Mouse (Mus musculus) liver, embryonic 16.5 days (tissue): ENCODE data around the gene Tomm34. TPM values are rescaled to one million over a fixed set of nuclear protein-coding genes. Genes with fewer than 3 reads are reported as not detected.

ENCODE experiments used
- ATAC-seq: fragments of 200-750 bp; cut with Nextera tagmentation; 2 replicates; pipeline ENCODE4 v1.8.0; 2017; ENCODE audit warnings: low read depth, mild to moderate bottlenecking, moderate number of reproducible peaks, moderate library complexity
- H3K27ac ChIP-seq: fragments of 300-500 bp; sonication (generic); 2 replicates; pipeline ENCODE4 v1.5.1; 2014; ENCODE audit warnings: mild to moderate bottlenecking, low read length
- H3K27me3 ChIP-seq: fragments of 300-500 bp; sonication (generic); 2 replicates; pipeline ENCODE4 v1.6.1; 2014; ENCODE audit warnings: low read depth, low read length, mixed read lengths; ENCODE audit not compliant: control insufficient read depth, insufficient read depth
- H3K36me3 ChIP-seq: fragments of 300-500 bp; sonication (generic); 2 replicates; pipeline ENCODE4 v1.6.1; 2014; ENCODE audit warnings: mild to moderate bottlenecking; ENCODE audit not compliant: control insufficient read depth, insufficient read depth
- H3K4me1 ChIP-seq: fragments of 300-500 bp; sonication (generic); 2 replicates; pipeline ENCODE4 v1.6.1; 2014; ENCODE audit warnings: low read depth, low read length, mixed read lengths; ENCODE audit not compliant: control insufficient read depth
- H3K4me2 ChIP-seq: fragments of 300-500 bp; sonication (generic); 2 replicates; pipeline ENCODE4 v1.6.1; 2014; ENCODE audit warnings: low read depth, low read length, mixed read lengths
- H3K4me3 ChIP-seq: fragments of 300-500 bp; sonication (generic); 2 replicates; pipeline ENCODE4 v1.5.1; 2014; ENCODE audit warnings: low read depth, mild to moderate bottlenecking, low read length
- H3K9ac ChIP-seq: fragments of 300-500 bp; sonication (generic); 2 replicates; pipeline ENCODE4 v1.6.1; 2014; ENCODE audit warnings: low read depth, low read length
- H3K9me3 ChIP-seq: fragments of 300-500 bp; sonication (generic); replicated peaks from 2 replicates; pipeline ENCODE4 v1.6.1; 2016; ENCODE audit warnings: low read length; ENCODE audit not compliant: control insufficient read depth
- WGBS: fragments of 180-500 bp; shearing (Covaris S2); extraction: QIAGEN DNeasy Blood & Tissue Kit; methylation state at CpG from one replicate; pipeline ENCODE4 v1.1.7; 2014; ENCODE audit not compliant: insufficient replicate concordance; 5-methylcytosine and 5-hydroxymethylcytosine counted together
- polyA plus RNA-seq: library from polyadenylated mRNA; unstranded; fragments of >200 nt; fragmentation: Nextera tagmentation; extraction: Ambion mirVana; gene quantifications from 2 replicates; pipeline ENCODE4 v1.2.1, GENCODE M21; 2015

The Tomm34 gene
- polyA plus RNA-seq, 1 experiment from 2014 or later: 16.9 TPM

DNA sequence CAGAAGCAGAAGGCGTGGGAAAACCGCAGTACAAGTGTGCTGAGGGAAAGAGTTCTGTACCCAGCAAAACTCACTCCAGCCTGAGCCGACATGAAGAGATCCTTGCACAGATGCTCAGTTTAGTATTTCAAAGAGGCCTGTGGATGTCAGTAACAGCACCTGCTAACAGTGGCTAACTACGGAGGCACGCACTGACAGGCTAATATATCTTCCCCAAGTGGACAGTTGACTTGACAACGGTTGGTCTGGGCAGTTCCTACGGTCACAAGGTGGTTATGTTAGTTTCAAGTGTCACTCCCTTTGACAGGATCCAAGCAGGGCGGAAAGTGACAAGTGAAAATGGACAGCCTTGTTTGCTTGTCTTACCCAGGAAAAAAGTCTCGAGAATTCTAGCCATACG lies 11.2 kb upstream of the Tomm34 start:
- peaks cover 6% of the 10 kb centered on the region; the same call in 1 of the 2 replicates for H3K4me1 ChIP-seq
- no peaks in the 10 kb centered on the region for H3K9me3 ChIP-seq
- peaks cover 20% of the 10 kb centered on the region for H3K36me3 ChIP-seq
- no peak overlapping the region for H3K4me2 ChIP-seq
- ATAC-seq: no peak
- WGBS: 70% methylated on average over 10 of the region's 10 CpGs
- H3K27me3 ChIP-seq: no peaks in the 10 kb centered on the region
- no peak overlapping the region for H3K27ac ChIP-seq
- no peak overlapping the region for H3K9ac ChIP-seq
- no peak overlapping the region for H3K4me3 ChIP-seq

DNA sequence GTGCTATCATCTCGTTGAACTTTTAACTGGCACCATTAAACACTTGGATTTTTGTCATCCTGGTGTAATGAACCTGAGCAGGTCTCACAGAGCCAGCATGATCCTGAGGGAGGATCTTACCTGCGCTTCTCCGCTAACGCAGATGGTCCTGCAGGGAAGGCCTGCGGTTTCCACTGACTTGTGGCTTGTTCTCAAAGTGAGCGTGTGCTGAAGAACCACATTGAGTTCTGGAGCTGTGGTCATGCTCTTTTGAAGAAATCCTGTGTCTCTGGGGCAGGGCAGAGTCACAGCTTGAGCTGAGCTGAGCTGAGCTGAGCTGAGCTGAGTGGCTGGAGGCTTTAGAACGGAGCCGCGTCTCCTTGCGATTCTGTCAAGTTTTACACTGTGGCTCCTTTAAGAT lies 10.6 kb upstream of the Tomm34 start:
- Histone ChIP-seq H3K27me3 (no peaks in the 10 kb centered on the region), H3K9ac (no peak overlapping the region), H3K4me2 (no peak overlapping the region), H3K4me1 (peaks cover 10% of the 10 kb centered on the region; the same call in 1 of the 2 replicates), H3K9me3 (no peaks in the 10 kb centered on the region), H3K4me3 (no peak overlapping the region), H3K27ac (no peak overlapping the region), H3K36me3 (peaks cover 17% of the 10 kb centered on the region)
- 91% methylated on average over 10 of the region's 10 CpGs for WGBS
- no peak for ATAC-seq

DNA sequence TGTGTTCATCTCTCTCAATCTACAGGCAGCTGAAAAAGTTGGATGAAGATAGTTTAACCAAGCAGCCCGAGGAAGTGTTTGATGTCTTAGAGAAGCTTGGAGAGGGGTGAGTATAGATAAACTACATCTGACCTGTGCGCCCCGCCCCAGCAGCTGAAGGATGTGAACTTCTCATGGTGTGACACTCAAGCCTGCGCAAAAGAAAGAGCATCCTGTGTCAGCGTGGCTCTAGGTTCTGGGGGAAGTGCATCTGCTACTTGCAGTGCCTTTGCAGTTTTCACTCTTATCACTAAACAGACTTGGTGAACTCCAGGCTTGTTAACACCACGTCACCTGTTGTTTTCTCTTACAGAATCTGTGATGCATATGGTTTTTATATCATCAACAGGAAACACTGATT lies 8.5 kb upstream of the Tomm34 start:
- ATAC-seq: peak; percentile 10; the same call in 1 of the 2 replicates
- Histone ChIP-seq H3K4me1 (peaks cover 22% of the 10 kb centered on the region), H3K4me3 (no peak overlapping the region), H3K4me2 (no peak overlapping the region), H3K27me3 (no peaks in the 10 kb centered on the region), H3K9me3 (no peaks in the 10 kb centered on the region), H3K27ac (no peak overlapping the region), H3K9ac (no peak overlapping the region), H3K36me3 (peaks cover 13% of the 10 kb centered on the region)
- WGBS: 41% methylated on average over 6 of the region's 6 CpGs

DNA sequence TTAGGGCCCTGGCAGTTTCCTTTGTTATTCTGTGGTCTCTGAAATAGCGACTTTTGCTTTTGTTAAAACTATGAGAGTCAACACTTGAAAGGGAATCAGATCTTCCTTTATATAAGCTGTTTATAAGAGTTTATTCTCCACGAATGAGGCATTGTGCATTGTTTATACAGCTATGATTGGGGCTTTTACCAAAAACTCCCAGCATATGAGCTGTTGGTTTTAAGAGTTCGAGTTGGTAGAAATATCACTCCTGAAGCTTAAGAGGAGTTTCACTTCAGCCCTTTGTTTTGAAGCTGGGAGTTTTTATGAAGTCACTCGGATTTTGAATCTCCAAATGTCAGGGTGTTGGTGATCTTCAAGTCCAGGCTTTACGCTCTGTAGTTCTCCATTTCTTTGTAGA lies 6.9 kb upstream of the Tomm34 start:
- peaks cover 13% of the 10 kb centered on the region for H3K36me3 ChIP-seq

DNA sequence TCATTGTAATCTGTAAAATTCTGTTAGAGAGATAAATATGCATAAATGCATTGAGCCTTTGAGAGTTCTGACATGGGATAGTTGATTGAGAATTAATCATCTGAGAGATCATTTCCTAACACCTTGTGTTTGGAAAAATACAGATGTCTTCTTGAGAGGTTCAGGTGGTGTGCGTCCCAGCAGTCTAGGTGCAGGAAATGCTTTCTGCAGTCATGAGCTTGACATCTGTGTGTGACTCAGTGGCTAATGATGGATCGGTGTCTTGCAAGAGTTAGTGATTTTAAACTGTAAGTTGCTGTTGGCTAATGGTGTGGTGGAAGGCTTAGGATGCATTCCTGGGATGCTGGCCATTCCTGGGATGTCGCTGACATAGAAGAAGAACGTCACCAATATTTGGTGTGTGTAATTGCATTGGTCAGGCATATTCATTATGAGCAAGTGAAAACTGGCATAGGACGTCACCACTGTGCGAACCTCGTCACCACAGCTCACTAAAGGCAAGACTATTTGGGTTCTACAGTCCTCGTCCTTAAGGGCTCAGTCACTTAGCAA lies 6.0 kb upstream of the Tomm34 start:
- ATAC-seq: no peak
- Histone ChIP-seq H3K4me1 (peaks cover 22% of the 10 kb centered on the region), H3K9me3 (no peaks in the 10 kb centered on the region), H3K4me2 (no peak overlapping the region), H3K27ac (no peak overlapping the region), H3K36me3 (peaks cover 8% of the 10 kb centered on the region), H3K27me3 (no peaks in the 10 kb centered on the region), H3K4me3 (no peak overlapping the region), H3K9ac (no peak overlapping the region)
- WGBS: 79% methylated on average over 8 of the region's 8 CpGs

More for the DNA sequence above, 6.9 kb upstream of the Tomm34 start:
- Histone ChIP-seq H3K27ac (no peak overlapping the region), H3K9ac (no peak overlapping the region), H3K4me2 (no peak overlapping the region), H3K9me3 (no peaks in the 10 kb centered on the region), H3K4me1 (peaks cover 22% of the 10 kb centered on the region), H3K4me3 (no peak overlapping the region), H3K27me3 (no peaks in the 10 kb centered on the region)
- no peak for ATAC-seq
- 45% methylated on average over 5 of the region's 5 CpGs for WGBS

DNA sequence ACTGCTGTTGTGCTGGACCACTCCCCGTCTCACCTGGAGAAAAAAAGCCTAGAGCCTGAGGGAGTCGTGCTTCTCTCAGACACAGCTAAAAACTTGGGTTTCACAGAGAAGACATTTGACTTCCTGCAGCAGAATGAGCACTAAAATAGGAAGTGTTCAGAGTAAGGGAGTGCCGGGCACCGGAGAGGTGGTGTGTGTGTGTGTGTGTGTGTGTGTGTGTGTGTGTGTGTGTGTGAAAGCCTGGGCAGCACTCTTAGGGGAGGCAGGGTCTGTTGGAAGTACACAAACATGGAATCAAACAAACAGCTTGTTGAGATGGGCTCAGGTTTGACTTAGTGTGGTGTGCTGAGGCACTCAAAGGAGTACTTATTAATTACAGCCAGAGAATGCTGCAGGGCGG lies 4.1 kb upstream of the Tomm34 start:
- Histone ChIP-seq H3K9ac (peak overlapping the region; percentile 78), H3K4me2 (peak overlapping the region; percentile 83), H3K4me3 (peak overlapping the region; percentile 93), H3K27me3 (no peaks in the 10 kb centered on the region), H3K9me3 (no peaks in the 10 kb centered on the region), H3K36me3 (peaks cover 3% of the 10 kb centered on the region; the same call in 1 of the 2 replicates), H3K4me1 (peaks cover 28% of the 10 kb centered on the region), H3K27ac (no peak overlapping the region; the same call in 1 of the 2 replicates)
- ATAC-seq: no peak
- WGBS: 14% methylated on average over 5 of the region's 5 CpGs

DNA sequence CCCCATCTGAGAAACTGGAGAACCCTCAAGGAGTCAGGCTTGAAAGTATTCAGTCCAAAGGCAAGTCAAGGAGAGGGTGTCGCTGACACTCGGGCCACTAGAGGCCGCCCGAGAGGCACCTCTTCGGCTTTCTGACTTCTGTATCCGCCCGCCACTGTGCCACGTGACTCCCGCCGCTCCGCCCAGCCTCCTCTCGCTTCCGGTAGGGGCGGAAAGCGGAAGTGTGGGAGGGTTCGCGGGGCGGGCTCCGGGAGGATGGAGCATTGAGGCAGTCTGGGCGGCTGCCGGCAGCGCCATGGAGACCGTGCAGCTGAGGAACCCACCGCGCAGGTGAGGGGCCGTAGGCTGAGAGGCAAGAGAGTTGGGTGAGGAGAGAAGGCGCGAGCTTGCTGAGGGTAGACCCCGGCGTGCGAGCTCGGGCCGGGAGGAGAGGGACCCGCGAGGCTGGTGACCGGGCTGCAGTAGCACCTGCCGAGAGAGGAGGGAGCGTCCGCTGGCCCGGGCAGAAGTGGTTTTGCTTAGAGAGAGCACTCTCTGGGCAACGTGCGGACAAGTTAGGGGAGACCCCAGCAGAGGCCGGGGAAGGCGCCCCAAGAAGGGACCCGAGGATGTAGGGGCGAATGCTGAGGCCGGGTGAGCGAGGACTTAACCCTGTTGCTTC lies 3.1 kb upstream of the Tomm34 start:
- Histone ChIP-seq H3K36me3 (no peaks in the 10 kb centered on the region), H3K4me1 (peaks cover 36% of the 10 kb centered on the region)

DNA sequence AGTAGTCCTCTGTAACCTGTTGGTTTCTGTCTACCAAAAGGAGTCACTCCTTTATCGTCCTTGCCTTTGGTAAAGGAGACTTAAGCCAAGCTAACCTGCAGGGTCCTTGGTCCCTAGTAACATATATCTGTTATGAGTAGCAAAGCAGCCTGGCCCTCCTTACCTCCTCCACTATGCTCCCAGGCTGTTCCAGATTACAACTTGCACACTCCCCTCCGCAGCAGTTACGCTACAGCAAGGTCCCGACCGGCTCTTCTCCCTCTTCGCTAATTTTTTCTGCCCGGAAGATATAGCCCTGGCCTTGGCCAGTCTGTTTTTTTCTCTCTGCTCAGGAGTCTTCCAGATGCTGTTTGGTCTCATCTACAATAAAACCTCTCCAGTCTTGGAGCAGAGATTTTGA lies 2.2 kb upstream of the Tomm34 start:
- Histone ChIP-seq H3K36me3 (no peaks in the 10 kb centered on the region), H3K4me1 (peaks cover 35% of the 10 kb centered on the region), H3K9ac (no peak overlapping the region), H3K9me3 (no peaks in the 10 kb centered on the region), H3K4me3 (no peak overlapping the region), H3K27ac (no peak overlapping the region), H3K4me2 (no peak overlapping the region), H3K27me3 (no peaks in the 10 kb centered on the region)
- no peak for ATAC-seq
- 74% methylated on average over 7 of the region's 7 CpGs for WGBS

More for the DNA sequence above, 3.1 kb upstream of the Tomm34 start:
- Histone ChIP-seq H3K9ac (peak overlapping the region; percentile 78), H3K27ac (peak overlapping the region; percentile 65), H3K4me3 (peak overlapping the region; percentile 93), H3K27me3 (no peaks in the 10 kb centered on the region), H3K9me3 (no peaks in the 10 kb centered on the region), H3K4me2 (peak overlapping the region; percentile 83)
- WGBS: under 1% methylated on average over 48 of the region's 48 CpGs
- ATAC-seq: peak; percentile 84

DNA sequence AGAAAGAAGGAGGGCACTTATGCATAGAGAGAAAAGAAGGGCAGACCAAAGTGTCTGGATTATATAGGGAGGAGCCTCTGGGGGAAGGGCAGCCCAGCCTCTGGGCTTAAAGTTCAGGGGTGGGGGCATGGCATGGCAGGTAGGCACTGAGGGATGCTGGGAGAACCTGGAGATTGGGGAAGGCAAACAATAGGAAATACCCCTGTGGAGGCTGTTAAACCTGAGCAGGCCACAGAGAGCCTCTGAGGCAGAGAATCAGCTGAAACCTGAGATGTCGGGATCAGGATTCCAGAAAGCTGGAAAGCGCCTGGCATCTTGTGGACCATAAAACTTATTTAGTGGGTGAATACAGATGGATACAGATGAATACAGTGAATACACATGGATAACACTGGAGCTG lies 1.1 kb upstream of the Tomm34 start:
- no peak for ATAC-seq
- Histone ChIP-seq H3K4me1 (peaks cover 34% of the 10 kb centered on the region), H3K4me2 (no peak overlapping the region), H3K9ac (no peak overlapping the region), H3K27me3 (no peaks in the 10 kb centered on the region), H3K27ac (no peak overlapping the region), H3K4me3 (no peak overlapping the region), H3K9me3 (no peaks in the 10 kb centered on the region), H3K36me3 (no peaks in the 10 kb centered on the region)
- WGBS: 87% methylated on average over 2 of the region's 2 CpGs
